Mouse (Mus musculus): Measurements from ENCODE around the gene Etv6. TPM values are rescaled to one million over a fixed set of nuclear protein-coding genes. Genes with fewer than 3 reads are reported as not detected.
"Not testable (repeated sequence)": the region's sequence is repeated elsewhere in the genome, so short reads cannot be mapped to it uniquely, and the experiment has no call there.

Etv6 gene
- total RNA-seq (2014; fragmentation: Nextera tagmentation) (28.9 and 32.3 TPM in 2 replicates), total RNA-seq (2017) (9.8 and 10.4 TPM in 2 replicates), polyA plus RNA-seq (2012) (58.9 and 70.7 TPM in 2 replicates)

GRCm38 (mm10) chr6:134035490-134036405, at the start of gene Etv6:
Etv6 (plus strand) TSS chr6:134035700.
- DNase-seq (ENCODE audit: low spot score) (peak; percentile 61), ATAC-seq (ENCODE audit: extremely low read depth, insufficient number of reproducible peaks, low FRiP score, poor library complexity, severe bottlenecking) (peak; percentile 29; the same call in 1 of the 2 replicates)
- no peaks in the 10 kb centered on the region for H3K27me3 ChIP-seq (ENCODE audit: insufficient read depth, low read length)
- TF ChIP-seq GATA2 (IDR thresholded peaks at IDR 0.05; ENCODE audit: borderline replicate concordance, low read depth, low read length) = no peak
- no peak for TF ChIP-seq CTCF (IDR thresholded peaks at IDR 0.05; ENCODE audit: low read depth, low read length)
- no peak for TF ChIP-seq GATA1 (IDR thresholded peaks at IDR 0.05; ENCODE audit: borderline replicate concordance, low read length)
- TF ChIP-seq TAL1 (conservative IDR thresholded peaks at IDR 0.05; ENCODE audit: low read depth, low read length) = no peak
- no peak for TF ChIP-seq POLR2AphosphoS5 (IDR thresholded peaks at IDR 0.05; ENCODE audit: insufficient replicate concordance, low read depth, low read length)
- peaks cover 32% of the 10 kb centered on the region for H3K36me3 ChIP-seq (replicated peaks)
- no peaks in the 10 kb centered on the region for H3K9me3 ChIP-seq (replicated peaks)
- H3K4me3 ChIP-seq (ENCODE audit: low read depth, low read length) = peak within 1 kb of the TSS; percentile 92
- H3K4me1 ChIP-seq (ENCODE audit: insufficient read depth, low read depth, low read length) = peaks cover 30% of the 10 kb centered on the region

- H3K9me3 ChIP-seq (replicated peaks) = no peaks in the 10 kb centered on the region
- no peak overlapping the region for H3K4me3 ChIP-seq (ENCODE audit: low read depth, low read length)
- ATAC-seq (ENCODE audit: extremely low read depth, insufficient number of reproducible peaks, low FRiP score, poor library complexity, severe bottlenecking) (no peak), DNase-seq (ENCODE audit: low spot score) (no peak)
- no peaks in the 10 kb centered on the region for H3K4me1 ChIP-seq (ENCODE audit: insufficient read depth, low read depth, low read length)
- H3K27me3 ChIP-seq (ENCODE audit: insufficient read depth, low read length) = peaks cover 30% of the 10 kb centered on the region
- no peak for TF ChIP-seq POLR2AphosphoS5 (IDR thresholded peaks at IDR 0.05; ENCODE audit: insufficient replicate concordance, low read depth, low read length)
- TF ChIP-seq TAL1 (conservative IDR thresholded peaks at IDR 0.05; ENCODE audit: low read depth, low read length) = no peak
- no peak for TF ChIP-seq GATA1 (IDR thresholded peaks at IDR 0.05; ENCODE audit: borderline replicate concordance, low read length)
- TF ChIP-seq CTCF (IDR thresholded peaks at IDR 0.05; ENCODE audit: low read depth, low read length) = no peak
- H3K36me3 ChIP-seq (replicated peaks) = no peaks in the 10 kb centered on the region
Measured at GRCm38 (mm10) chr6:133986161-133986560, 49.3 kb upstream of the Etv6 start.

GRCm38 (mm10) chr6:133987068-133987591, 48.4 kb upstream of the Etv6 start:
- no peaks in the 10 kb centered on the region for H3K4me1 ChIP-seq (ENCODE audit: insufficient read depth, low read depth, low read length)
- no peaks in the 10 kb centered on the region for H3K36me3 ChIP-seq (replicated peaks)
- H3K27me3 ChIP-seq (ENCODE audit: insufficient read depth, low read length) = peaks cover 35% of the 10 kb centered on the region
- no peak for DNase-seq (ENCODE audit: low spot score)
- H3K9me3 ChIP-seq (replicated peaks) = no peaks in the 10 kb centered on the region
- H3K4me3 ChIP-seq (ENCODE audit: low read depth, low read length) = no peak overlapping the region
- ATAC-seq (ENCODE audit: extremely low read depth, insufficient number of reproducible peaks, low FRiP score, poor library complexity, severe bottlenecking) = no peak
- TF ChIP-seq GATA1 (IDR thresholded peaks at IDR 0.05; ENCODE audit: borderline replicate concordance, low read length) = no peak
- TF ChIP-seq GATA2 (IDR thresholded peaks at IDR 0.05; ENCODE audit: borderline replicate concordance, low read depth, low read length) = no peak
- no peak for TF ChIP-seq POLR2AphosphoS5 (IDR thresholded peaks at IDR 0.05; ENCODE audit: insufficient replicate concordance, low read depth, low read length)
- no peak for TF ChIP-seq CTCF (IDR thresholded peaks at IDR 0.05; ENCODE audit: low read depth, low read length)

- TF ChIP-seq GATA1 (IDR thresholded peaks at IDR 0.05; ENCODE audit: borderline replicate concordance, low read length) (no peak), POLR2AphosphoS5 (IDR thresholded peaks at IDR 0.05; ENCODE audit: insufficient replicate concordance, low read depth, low read length) (no peak), GATA2 (IDR thresholded peaks at IDR 0.05; ENCODE audit: borderline replicate concordance, low read depth, low read length) (no peak), TAL1 (conservative IDR thresholded peaks at IDR 0.05; ENCODE audit: low read depth, low read length) (no peak), CTCF (IDR thresholded peaks at IDR 0.05; ENCODE audit: low read depth, low read length) (no peak)
- ATAC-seq (ENCODE audit: extremely low read depth, insufficient number of reproducible peaks, low FRiP score, poor library complexity, severe bottlenecking) (no peak), DNase-seq (ENCODE audit: low spot score) (no peak)
- H3K4me3 ChIP-seq (ENCODE audit: low read depth, low read length) = no peak overlapping the region
- H3K9me3 ChIP-seq (replicated peaks) = no peaks in the 10 kb centered on the region
- peaks cover 33% of the 10 kb centered on the region for H3K27me3 ChIP-seq (ENCODE audit: insufficient read depth, low read length)
- H3K36me3 ChIP-seq (replicated peaks) = no peaks in the 10 kb centered on the region
- no peaks in the 10 kb centered on the region for H3K4me1 ChIP-seq (ENCODE audit: insufficient read depth, low read depth, low read length)
Measured at GRCm38 (mm10) chr6:133988011-133988410, 47.5 kb upstream of the Etv6 start.

- H3K4me3 ChIP-seq (ENCODE audit: low read depth, low read length) = no peak overlapping the region
- TF ChIP-seq CTCF (IDR thresholded peaks at IDR 0.05; ENCODE audit: low read depth, low read length) (no peak), GATA1 (IDR thresholded peaks at IDR 0.05; ENCODE audit: borderline replicate concordance, low read length) (no peak), POLR2AphosphoS5 (IDR thresholded peaks at IDR 0.05; ENCODE audit: insufficient replicate concordance, low read depth, low read length) (no peak), TAL1 (conservative IDR thresholded peaks at IDR 0.05; ENCODE audit: low read depth, low read length) (no peak), GATA2 (IDR thresholded peaks at IDR 0.05; ENCODE audit: borderline replicate concordance, low read depth, low read length) (no peak)
- no peaks in the 10 kb centered on the region for H3K4me1 ChIP-seq (ENCODE audit: insufficient read depth, low read depth, low read length)
- no peaks in the 10 kb centered on the region for H3K36me3 ChIP-seq (replicated peaks)
- DNase-seq (ENCODE audit: low spot score) (no peak), ATAC-seq (ENCODE audit: extremely low read depth, insufficient number of reproducible peaks, low FRiP score, poor library complexity, severe bottlenecking) (no peak)
- no peaks in the 10 kb centered on the region for H3K9me3 ChIP-seq (replicated peaks)
- peaks cover 28% of the 10 kb centered on the region for H3K27me3 ChIP-seq (ENCODE audit: insufficient read depth, low read length)
Measured at GRCm38 (mm10) chr6:133997461-133997860, 38.0 kb upstream of the Etv6 start.

- ATAC-seq (ENCODE audit: extremely low read depth, insufficient number of reproducible peaks, low FRiP score, poor library complexity, severe bottlenecking) (no peak), DNase-seq (ENCODE audit: low spot score) (no peak)
- TF ChIP-seq TAL1 (conservative IDR thresholded peaks at IDR 0.05; ENCODE audit: low read depth, low read length) = no peak
- TF ChIP-seq GATA1 (IDR thresholded peaks at IDR 0.05; ENCODE audit: borderline replicate concordance, low read length) = no peak
- TF ChIP-seq GATA2 (IDR thresholded peaks at IDR 0.05; ENCODE audit: borderline replicate concordance, low read depth, low read length) = no peak
- no peak for TF ChIP-seq POLR2AphosphoS5 (IDR thresholded peaks at IDR 0.05; ENCODE audit: insufficient replicate concordance, low read depth, low read length)
- TF ChIP-seq CTCF (IDR thresholded peaks at IDR 0.05; ENCODE audit: low read depth, low read length) = no peak
- no peaks in the 10 kb centered on the region for H3K36me3 ChIP-seq (replicated peaks)
- H3K9me3 ChIP-seq (replicated peaks) = no peaks in the 10 kb centered on the region
- H3K4me3 ChIP-seq (ENCODE audit: low read depth, low read length) = no peak overlapping the region
- H3K4me1 ChIP-seq (ENCODE audit: insufficient read depth, low read depth, low read length) = no peaks in the 10 kb centered on the region
- H3K27me3 ChIP-seq (ENCODE audit: insufficient read depth, low read length) = peaks cover 28% of the 10 kb centered on the region
Measured at GRCm38 (mm10) chr6:133997935-133998334, 37.6 kb upstream of the Etv6 start.

- not testable (repeated sequence) for DNase-seq (ENCODE audit: low spot score); H3K4me3 ChIP-seq (ENCODE audit: low read depth, low read length); H3K9me3 ChIP-seq (replicated peaks); H3K36me3 ChIP-seq (replicated peaks); ATAC-seq (ENCODE audit: extremely low read depth, insufficient number of reproducible peaks, low FRiP score, poor library complexity, severe bottlenecking); H3K4me1 ChIP-seq (ENCODE audit: insufficient read depth, low read depth, low read length); H3K27me3 ChIP-seq (ENCODE audit: insufficient read depth, low read length)
Measured at GRCm38 (mm10) chr6:134014488-134015110, 20.9 kb upstream of the Etv6 start.

All from G1E (cell line).